ENCODE assay signal across 8 mouse cellular contexts in the genomic region with DNA sequence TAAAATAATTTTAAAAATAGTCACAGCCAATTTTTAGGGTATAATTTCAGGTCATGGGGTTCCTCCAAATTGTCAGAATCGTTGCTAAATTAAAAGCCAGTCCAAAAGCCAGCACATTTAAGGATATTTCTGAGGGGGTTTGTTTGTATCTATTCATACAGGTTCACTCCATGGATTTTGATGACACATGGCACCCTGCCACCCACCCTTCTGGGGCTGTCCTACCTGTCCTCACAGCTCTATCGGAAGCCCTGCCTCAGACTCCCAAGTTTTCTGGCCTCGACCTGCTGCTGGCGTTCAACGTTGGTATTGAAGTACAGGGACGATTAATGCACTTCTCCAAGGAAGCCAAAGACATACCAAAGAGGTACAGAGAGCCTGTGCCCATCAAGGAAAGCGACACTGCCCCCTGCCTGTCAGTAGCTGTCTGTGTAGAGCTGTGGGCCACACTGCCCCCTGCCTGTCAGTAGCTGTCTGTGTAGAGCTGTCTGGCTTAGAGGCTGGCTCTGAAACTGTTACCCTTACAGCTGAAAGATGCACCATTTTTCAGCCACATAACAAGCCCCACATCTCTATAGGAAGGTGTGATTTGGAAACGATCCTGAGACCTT. TPM values are rescaled to one million over a fixed set of nuclear protein-coding genes. Genes with fewer than 3 reads are reported as not detected.
A peak's percentile ranks its signal among the peaks of the same experiment; 100 is the strongest.
DNase-seq lines count a peak whose midpoint lies in the region; ATAC-seq and TF ChIP-seq lines count a peak whose summit lies in the region.

No protein-coding gene starts in this region.

- H3K4me3 ChIP-seq in embryonic facial prominence, embryonic 12.5 days, result no peak overlapping the region
- H3K4me3 ChIP-seq in kidney, embryonic 14.5 days (ENCODE audit: low read length), result no peak overlapping the region
- H3K4me3 ChIP-seq in midbrain, postnatal 0 days (ENCODE audit: low read depth, low read length), result no peak overlapping the region

- no peaks in the 10 kb centered on the region for H3K27me3 ChIP-seq in embryonic facial prominence, embryonic 12.5 days
- no peaks in the 10 kb centered on the region for H3K27me3 ChIP-seq in kidney, embryonic 14.5 days (ENCODE audit: control insufficient read depth, insufficient read depth, low read length)
- no peaks in the 10 kb centered on the region for H3K27me3 ChIP-seq in midbrain, postnatal 0 days (ENCODE audit: insufficient read depth, low read length)

- H3K27ac ChIP-seq in embryonic facial prominence, embryonic 12.5 days, result no peak overlapping the region
- no peak overlapping the region for H3K27ac ChIP-seq in kidney, embryonic 14.5 days (ENCODE audit: low read depth, low read length)
- H3K27ac ChIP-seq in midbrain, postnatal 0 days (ENCODE audit: low read depth, low read length), result no peak overlapping the region

- 35% methylated on average over 8 of the region's 8 CpGs for WGBS in embryonic facial prominence, embryonic 12.5 days
- 42% methylated on average over 8 of the region's 8 CpGs for WGBS in kidney, embryonic 14.5 days
- WGBS in midbrain, postnatal 0 days, result 40% methylated on average over 8 of the region's 8 CpGs

- no peak overlapping the region for H3K4me2 ChIP-seq in embryonic facial prominence, embryonic 12.5 days (replicated peaks)
- H3K4me2 ChIP-seq in kidney, embryonic 14.5 days (replicated peaks; ENCODE audit: low read depth, low read length), result no peak overlapping the region
- H3K4me2 ChIP-seq in midbrain, postnatal 0 days (ENCODE audit: low read depth, low read length, poor library complexity, severe bottlenecking), result no peak overlapping the region

- peak; percentile 74 for ATAC-seq in embryonic facial prominence, embryonic 12.5 days (ENCODE audit: insufficient number of reproducible peaks, insufficient read depth, low FRiP score, low TSS enrichment)
- ATAC-seq in kidney, embryonic 14.5 days (ENCODE audit: low FRiP score, low TSS enrichment), result peak; percentile 89
- ATAC-seq in midbrain, postnatal 0 days (ENCODE audit: low FRiP score), result peak; percentile 65; the same call in 1 of the 2 replicates

- TF ChIP-seq CTCF in midbrain, postnatal 0 days (IDR thresholded peaks at IDR 0.05), result peak; percentile 89

- DNase-seq in 416B (ENCODE audit: low read depth) (peak; percentile 91), liver (peak; percentile 83)
- peak; percentile 89 for DNase-seq in adrenal gland, postnatal 10 days
- peak; percentile 75 for DNase-seq in heart, adult 8-10 months (ENCODE audit: low spot score)
- peak; percentile 74 for DNase-seq in midbrain, postnatal 0 days (ENCODE audit: low spot score)
- peak; percentile 78 to 79 for DNase-seq in spleen, postnatal 36 days (ENCODE audit: low spot score in 2 of 2)

- no peaks in the 10 kb centered on the region for H3K9me3 ChIP-seq in embryonic facial prominence, embryonic 12.5 days
- no peaks in the 10 kb centered on the region for H3K9me3 ChIP-seq in kidney, embryonic 14.5 days (ENCODE audit: control insufficient read depth, low read length)
- no peaks in the 10 kb centered on the region for H3K9me3 ChIP-seq in midbrain, postnatal 0 days (ENCODE audit: low read length)

- no peak overlapping the region for H3K9ac ChIP-seq in embryonic facial prominence, embryonic 12.5 days
- no peak overlapping the region for H3K9ac ChIP-seq in kidney, embryonic 14.5 days (ENCODE audit: low read depth, low read length)
- H3K9ac ChIP-seq in midbrain, postnatal 0 days (replicated peaks; ENCODE audit: low read length, poor library complexity, severe bottlenecking), result no peak overlapping the region

- no peaks in the 10 kb centered on the region for H3K36me3 ChIP-seq in embryonic facial prominence, embryonic 12.5 days
- no peaks in the 10 kb centered on the region for H3K36me3 ChIP-seq in kidney, embryonic 14.5 days (ENCODE audit: control insufficient read depth, insufficient read depth, low read length)
- H3K36me3 ChIP-seq in midbrain, postnatal 0 days (ENCODE audit: insufficient read depth, low read length), result no peaks in the 10 kb centered on the region

- H3K4me1 ChIP-seq in embryonic facial prominence, embryonic 12.5 days, result no peaks in the 10 kb centered on the region
- no peaks in the 10 kb centered on the region for H3K4me1 ChIP-seq in kidney, embryonic 14.5 days (ENCODE audit: control insufficient read depth, insufficient read depth, low read length)
- no peaks in the 10 kb centered on the region for H3K4me1 ChIP-seq in midbrain, postnatal 0 days (ENCODE audit: insufficient read depth, low read length)

RNA-seq across cellular contexts. Expression of gene Acod1, which starts 4.5 kb away (rescaled TPM):
- total RNA-seq in adrenal gland, postnatal 10 days (2021), result not detected
- not detected in 2 replicates for polyA plus RNA-seq in embryonic facial prominence, embryonic 12.5 days (2016; fragmentation: Nextera tagmentation; extraction: Ambion mirVana)
- under 1 TPM in 1 of 4 experiments, not detected in 3; 0.09 TPM for total RNA-seq in heart, adult 8-10 months (2022)
- polyA plus RNA-seq in kidney, embryonic 14.5 days (2014; fragmentation: Nextera tagmentation; extraction: Ambion mirVana), result not detected in 2 replicates
- total RNA-seq in midbrain, postnatal 0 days (2014; rRNA removed), result not detected in 2 replicates
- polyA plus RNA-seq in midbrain, postnatal 0 days (2015; fragmentation: Nextera tagmentation; extraction: Ambion mirVana), result not detected in 2 replicates

RNA-seq across cellular contexts. Expression of gene Cln5, which starts 18.8 kb away (rescaled TPM):
- total RNA-seq in adrenal gland, postnatal 10 days (2021), result 10 to 100 TPM; 20.6 to 20.8 TPM
- 27.0 and 30.1 TPM in 2 replicates for polyA plus RNA-seq in embryonic facial prominence, embryonic 12.5 days (2016; fragmentation: Nextera tagmentation; extraction: Ambion mirVana)
- 10 to 100 TPM; 18.7 to 24.8 (median 21.1) TPM for total RNA-seq in heart, adult 8-10 months (2022)
- polyA plus RNA-seq in kidney, embryonic 14.5 days (2014; fragmentation: Nextera tagmentation; extraction: Ambion mirVana), result 26.5 and 38.3 TPM in 2 replicates
- total RNA-seq in midbrain, postnatal 0 days (2014; rRNA removed), result 7.8 and 10.4 TPM in 2 replicates
- polyA plus RNA-seq in midbrain, postnatal 0 days (2015; fragmentation: Nextera tagmentation; extraction: Ambion mirVana), result 10.6 and 11.5 TPM in 2 replicates

RNA-seq across cellular contexts. Expression of gene Fbxl3, which starts 48.1 kb away (rescaled TPM):
- 10 to 100 TPM; 66.4 to 75.9 TPM for total RNA-seq in adrenal gland, postnatal 10 days (2021)
- polyA plus RNA-seq in embryonic facial prominence, embryonic 12.5 days (2016; fragmentation: Nextera tagmentation; extraction: Ambion mirVana), result 27.2 and 31.4 TPM in 2 replicates
- total RNA-seq in heart, adult 8-10 months (2022), result 10 to 100 TPM; 45.0 to 59.5 (median 55.1) TPM
- 24.0 and 35.6 TPM in 2 replicates for polyA plus RNA-seq in kidney, embryonic 14.5 days (2014; fragmentation: Nextera tagmentation; extraction: Ambion mirVana)
- total RNA-seq in midbrain, postnatal 0 days (2014; rRNA removed), result 64.5 and 67.9 TPM in 2 replicates
- 20.2 and 22.5 TPM in 2 replicates for polyA plus RNA-seq in midbrain, postnatal 0 days (2015; fragmentation: Nextera tagmentation; extraction: Ambion mirVana)
